Mouse (Mus musculus) layer of hippocampus, postnatal 14 days (tissue): ENCODE measurements around the gene Ppa1. TPM values are rescaled to one million over a fixed set of nuclear protein-coding genes. Genes with fewer than 3 reads are reported as not detected.

Experiments
- DNase-seq, 2 experiments: peaks; one replicate each; pipeline ENCODE4 v3.0.0; 2021 to 2022; ENCODE audit warnings: low spot score in 2 of 2, mixed read lengths in 1 of 2
- total RNA-seq, 2 experiments: library from RNA; stranded (reverse); gene quantifications; 2 replicates each; pipeline ENCODE4 v1.2.3; 2021

The Ppa1 gene
- total RNA-seq, 2 experiments from 2014 or later = 102 to 108 TPM

- no peak for DNase-seq
Measured at GRCm38 (mm10) chr10:61693563-61693962, 45.2 kb downstream of the Ppa1 start.

- DNase-seq = peak; percentile 96 to 99
Measured at GRCm38 (mm10) chr10:61694870-61695670, 46.7 kb downstream of the Ppa1 start, which contains the start of gene Tysnd1. Gene Tysnd1 (plus strand): TSS chr10:61695514.

GRCm38 (mm10) chr10:61695703-61696559 lies 47.6 kb downstream of the Ppa1 start:
- no peak for DNase-seq

- no peak for DNase-seq
Measured at GRCm38 (mm10) chr10:61696560-61696823, 48.1 kb downstream of the Ppa1 start.

- no peak for DNase-seq
Measured at GRCm38 (mm10) chr10:61697028-61697427, 48.7 kb downstream of the Ppa1 start.

- DNase-seq = no peak
Measured at GRCm38 (mm10) chr10:61704663-61705062, 56.3 kb downstream of the Ppa1 start.

- DNase-seq = no peak
Measured at GRCm38 (mm10) chr10:61706412-61707375, 58.3 kb downstream of the Ppa1 start.

GRCm38 (mm10) chr10:61713601-61714000 lies 65.2 kb downstream of the Ppa1 start:
- DNase-seq = no peak

- no peak for DNase-seq
Measured at GRCm38 (mm10) chr10:61714146-61714545, 65.8 kb downstream of the Ppa1 start.

GRCm38 (mm10) chr10:61714771-61715461 lies 66.6 kb downstream of the Ppa1 start, which contains the start of gene Aifm2:
Gene Aifm2 (plus strand): TSS chr10:61715263.
- DNase-seq = no peak

- DNase-seq = no peak
Measured at GRCm38 (mm10) chr10:61715462-61715837, 67.1 kb downstream of the Ppa1 start.

GRCm38 (mm10) chr10:61715996-61716864 lies 67.9 kb downstream of the Ppa1 start:
- no peak for DNase-seq

- no peak for DNase-seq
Measured at GRCm38 (mm10) chr10:61717406-61718296, 69.3 kb downstream of the Ppa1 start.

- DNase-seq = no peak
Measured at GRCm38 (mm10) chr10:61720331-61720730, 72.0 kb downstream of the Ppa1 start.

- no peak for DNase-seq
Measured at GRCm38 (mm10) chr10:61722215-61722614, 73.9 kb downstream of the Ppa1 start.

- DNase-seq = no peak
Measured at GRCm38 (mm10) chr10:61723271-61723670, 74.9 kb downstream of the Ppa1 start.
